Mouse (Mus musculus) kidney, adult 2 months (tissue): Measurements from ENCODE around the gene H2-T24. TPM values are rescaled to one million over a fixed set of nuclear protein-coding genes. Genes with fewer than 3 reads are reported as not detected.
A peak's percentile ranks its signal among the peaks of the same experiment; 100 is the strongest.

Source experiments
- DNase-seq: peaks from one replicate; pipeline ENCODE4 v3.0.0; 2021
- H3K27ac ChIP-seq: fragments of 200-500 bp; 2 replicates; pipeline ENCODE4 v1.5.1; 2012; ENCODE audit warnings: low read depth, low read length, control low read depth, inconsistent platforms; ENCODE audit not compliant: insufficient read depth
- H3K27me3 ChIP-seq: fragments of 200-500 bp; replicated peaks from 2 replicates; pipeline ENCODE4 v1.6.1; 2012; ENCODE audit warnings: mild to moderate bottlenecking, moderate library complexity, low read length, inconsistent platforms; ENCODE audit not compliant: control insufficient read depth, insufficient read depth
- H3K36me3 ChIP-seq: fragments of 200-500 bp; 2 replicates; pipeline ENCODE4 v1.6.1; 2012; ENCODE audit warnings: mild to moderate bottlenecking, moderate library complexity, low read length, inconsistent platforms; ENCODE audit not compliant: control insufficient read depth, insufficient read depth
- H3K4me1 ChIP-seq: fragments of 200-500 bp; 2 replicates; pipeline ENCODE4 v1.6.1; 2011; ENCODE audit warnings: low read length; ENCODE audit not compliant: control insufficient read depth, insufficient read depth
- H3K4me3 ChIP-seq: fragments of 200-500 bp; 2 replicates; pipeline ENCODE4 v1.5.1; 2011; ENCODE audit warnings: mild to moderate bottlenecking, low read depth, low read length, control low read depth; ENCODE audit not compliant: insufficient read depth
- CTCF ChIP-seq: fragments of 200-500 bp; conservative IDR thresholded peaks from 2 replicates; pipeline ENCODE4 v1.5.1; 2011; ENCODE audit warnings: low read depth, mild to moderate bottlenecking, control low read depth, low read length, moderate library complexity, mixed read lengths; ENCODE audit not compliant: insufficient read depth, insufficient read length
- POLR2A ChIP-seq: fragments of 200-500 bp; IDR thresholded peaks from one replicate; pipeline ENCODE4 v1.6.1; 2011; ENCODE audit warnings: low read depth, low read length, control low read depth
- WGBS: fragments of 180-500 bp; shearing (Covaris S2); methylation state at CpG from one replicate; pipeline ENCODE4 v1.1.7; 2018; 5-methylcytosine and 5-hydroxymethylcytosine counted together
- polyA plus RNA-seq: library from polyadenylated mRNA; depleted of rRNA; stranded (reverse); fragments of >200 nt; gene quantifications from 2 replicates; pipeline ENCODE4 v1.2.3, GENCODE M21; 2012

H2-T24 gene
- polyA plus RNA-seq, 1 experiment: 5.4 TPM

DNA sequence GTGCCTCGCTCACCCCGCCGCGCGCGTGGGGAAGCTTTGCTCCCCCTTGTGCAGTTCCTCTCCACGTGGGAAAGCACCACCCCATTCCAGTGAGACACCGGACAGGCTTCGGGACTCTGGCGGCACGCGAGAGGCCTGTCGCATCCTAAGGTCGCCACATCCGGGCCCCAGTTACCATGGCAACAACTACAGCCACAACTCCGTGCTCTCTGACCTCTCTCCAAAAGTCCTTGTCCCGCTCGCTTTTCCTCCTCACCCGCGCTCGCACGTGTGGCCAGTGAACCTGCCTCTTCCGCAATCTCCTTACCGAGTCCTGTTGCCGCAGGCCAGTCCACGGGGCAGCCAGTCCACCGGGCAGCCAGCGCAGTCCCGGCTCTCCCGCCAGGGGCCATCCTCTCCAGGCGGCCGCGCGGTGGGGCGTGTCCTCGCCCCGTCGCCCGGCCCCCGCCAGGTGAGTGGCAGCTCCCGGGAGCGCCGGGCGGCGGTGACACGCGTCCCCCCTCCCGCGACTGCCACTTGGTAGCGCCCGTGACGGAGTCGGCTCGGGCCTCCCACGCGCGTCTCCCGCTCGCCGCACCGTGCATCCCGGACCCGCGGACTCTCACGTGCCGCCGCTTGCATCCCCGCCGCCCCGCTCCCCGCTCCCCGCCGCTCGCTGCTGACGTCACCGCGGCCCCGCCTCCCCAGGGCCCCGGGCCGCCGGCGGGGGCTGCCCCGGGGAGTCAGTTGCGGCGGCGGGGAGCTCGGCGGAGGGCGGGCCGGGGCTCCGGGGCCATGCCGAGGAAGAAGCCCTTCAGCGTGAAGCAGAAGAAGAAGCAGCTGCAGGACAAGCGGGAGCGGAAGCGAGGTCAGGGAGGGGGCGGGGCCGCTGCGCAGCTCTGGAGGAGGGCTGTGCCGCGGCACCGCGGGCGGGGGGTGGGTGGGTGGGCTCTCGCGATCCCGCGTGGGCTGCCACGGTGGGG, 40.7 kb downstream of the H2-T24 start, which contains the start of the genes Gnl1 and Prr3:
TSS of gene Gnl1 (plus strand) at position 451 of the 962 bp plus-strand sequence.
TSS of gene Prr3 (minus strand) at position 836 of the 962 bp plus-strand sequence.
- H3K27me3 ChIP-seq: no peaks in the 10 kb centered on the region
- peaks cover 9% of the 10 kb centered on the region; the same call in 1 of the 2 replicates for H3K4me1 ChIP-seq
- WGBS: under 1% methylated on average over 103 of the region's 109 CpGs
- H3K4me3 ChIP-seq: peak within 1 kb of the TSS; percentile 72
- TF ChIP-seq CTCF (no peak), POLR2A (no peak)
- DNase-seq: peak; percentile 96
- H3K27ac ChIP-seq: peak within 1 kb of the TSS; percentile 72
- H3K36me3 ChIP-seq: no peaks in the 10 kb centered on the region

GRCm38 (mm10) chr17:35978811-35979400, 41.5 kb downstream of the H2-T24 start:
- Histone ChIP-seq H3K27me3 (no peaks in the 10 kb centered on the region), H3K36me3 (no peaks in the 10 kb centered on the region; the same call in 1 of the 2 replicates), H3K4me1 (peaks cover 9% of the 10 kb centered on the region; the same call in 1 of the 2 replicates), H3K27ac (peak overlapping the region; percentile 72), H3K4me3 (peak overlapping the region; percentile 72)
- TF ChIP-seq CTCF (no peak), POLR2A (no peak)
- WGBS: under 1% methylated on average over 41 of the region's 41 CpGs
- no peak for DNase-seq

- 0 out of 2 replicates have a peak, but pooled peaks cover 5% of the 10 kb centered on the region for H3K4me1 ChIP-seq
- no peaks in the 10 kb centered on the region for H3K27me3 ChIP-seq
- H3K36me3 ChIP-seq: no peaks in the 10 kb centered on the region; the same call in 1 of the 2 replicates
- H3K4me3 ChIP-seq: no peak overlapping the region
- no peak overlapping the region for H3K27ac ChIP-seq
- WGBS: 24% methylated on average over 1 of the region's 1 CpGs
- no peak for TF ChIP-seq POLR2A
- no peak for TF ChIP-seq CTCF
- no peak for DNase-seq
Observed at GRCm38 (mm10) chr17:35972131-35972530, 48.2 kb downstream of the H2-T24 start.

DNA sequence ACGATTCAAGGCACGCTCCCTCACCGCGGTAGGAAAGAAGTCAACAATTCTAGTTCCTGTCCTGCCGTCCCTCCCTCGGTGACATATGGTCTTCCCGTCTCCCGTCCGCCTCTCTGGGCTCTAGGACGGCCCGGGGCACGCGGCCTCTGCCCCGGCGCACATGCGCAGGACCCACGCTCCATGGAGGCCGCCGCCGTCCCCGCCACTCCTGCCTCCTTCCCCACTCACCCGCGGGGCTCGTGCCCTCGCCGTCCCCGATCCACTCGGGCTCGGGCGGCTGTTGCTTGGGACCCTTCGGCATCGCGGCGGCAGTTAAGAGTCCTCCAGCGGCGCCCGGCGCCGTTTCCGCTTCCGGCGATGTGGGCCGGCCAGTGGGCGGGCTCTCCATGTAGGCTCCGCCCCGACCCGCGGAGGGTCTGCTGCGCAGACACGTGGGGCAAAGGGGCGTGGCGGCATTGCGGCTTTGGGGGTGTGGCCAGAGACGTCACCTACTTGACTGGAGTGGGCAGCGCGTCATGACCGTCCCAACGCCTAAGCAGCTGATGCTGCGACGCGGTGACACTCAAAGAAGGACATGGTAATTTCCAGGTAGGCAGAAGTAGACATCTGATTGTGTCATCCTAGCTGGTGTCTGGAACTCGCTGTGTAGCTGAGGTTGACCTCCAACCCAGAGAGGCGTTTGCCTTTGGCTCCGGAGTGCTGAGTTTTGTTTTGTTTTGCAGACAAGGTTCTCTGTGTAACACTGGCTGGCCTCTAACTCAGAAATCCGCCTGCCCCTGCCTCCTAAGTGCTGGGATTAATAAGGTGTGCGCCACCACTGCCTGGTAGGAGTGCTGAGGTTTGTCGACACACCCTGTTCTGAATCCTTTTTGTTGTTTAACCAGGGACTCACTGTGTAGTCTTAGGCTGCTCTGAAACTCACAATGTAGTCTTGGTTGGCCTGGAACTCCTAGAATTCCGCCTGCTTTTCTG, 50.7 kb downstream of the H2-T24 start, which contains the start of gene Abcf1:
TSS of gene Abcf1 (minus strand) at position 344 of the 972 bp plus-strand sequence.
- H3K27me3 ChIP-seq: no peaks in the 10 kb centered on the region
- WGBS: under 1% methylated on average over 68 of the region's 68 CpGs
- H3K4me1 ChIP-seq: 0 out of 2 replicates have a peak, but pooled peaks cover 5% of the 10 kb centered on the region
- H3K4me3 ChIP-seq: peak within 1 kb of the TSS; percentile 91
- TF ChIP-seq CTCF (no peak), POLR2A (peak; percentile 20)
- peak within 1 kb of the TSS; percentile 86 for H3K27ac ChIP-seq
- H3K36me3 ChIP-seq: no peaks in the 10 kb centered on the region; the same call in 1 of the 2 replicates
- peak; percentile 99 for DNase-seq

DNA sequence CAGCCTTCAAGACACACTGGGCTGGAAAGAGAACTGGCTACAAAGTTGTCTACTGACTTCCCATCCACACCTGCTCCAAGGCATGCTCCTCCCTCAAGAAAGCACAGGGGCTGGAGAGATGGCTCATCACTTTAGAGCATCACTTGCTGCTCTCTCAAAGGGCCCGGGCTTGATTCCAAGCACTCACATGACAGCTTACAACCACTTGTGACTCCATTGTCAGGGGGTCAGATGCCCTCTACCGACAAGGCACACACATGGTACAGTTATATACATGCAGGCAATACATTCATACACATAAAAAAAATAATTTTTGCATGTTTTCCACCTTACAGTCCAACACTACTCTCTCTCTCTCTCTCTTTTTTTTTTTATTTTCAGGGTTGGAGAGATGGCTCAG, 52.7 kb downstream of the H2-T24 start:
- H3K36me3 ChIP-seq: no peaks in the 10 kb centered on the region
- no peak overlapping the region for H3K27ac ChIP-seq
- no peak for TF ChIP-seq CTCF
- TF ChIP-seq POLR2A: no peak
- H3K4me3 ChIP-seq: no peak overlapping the region
- H3K4me1 ChIP-seq: 0 out of 2 replicates have a peak, but pooled peaks cover 5% of the 10 kb centered on the region
- H3K27me3 ChIP-seq: no peaks in the 10 kb centered on the region
- WGBS: 68% methylated on average over 2 of the region's 2 CpGs
- no peak for DNase-seq

DNA sequence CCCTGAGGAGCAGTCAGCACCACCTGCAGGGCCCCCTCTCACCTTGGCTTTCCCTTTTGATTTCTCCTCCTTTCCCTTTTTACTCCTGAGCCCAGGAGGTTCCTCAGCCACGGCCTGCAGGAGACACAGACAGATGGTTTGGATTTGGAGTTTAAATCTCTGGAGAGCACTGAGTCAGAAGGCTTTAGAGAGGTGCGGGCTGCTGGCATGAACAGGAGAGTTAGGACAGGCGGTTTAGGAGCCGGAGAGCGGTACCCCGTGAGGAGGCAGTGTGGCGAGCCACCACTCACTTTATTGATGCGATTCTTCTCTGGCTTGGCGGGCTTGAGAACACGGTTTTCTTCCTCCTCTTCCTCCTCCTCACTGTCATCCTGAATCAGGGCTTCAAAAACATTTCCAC, 57.1 kb downstream of the H2-T24 start:
- Histone ChIP-seq H3K36me3 (peaks cover 2% of the 10 kb centered on the region; the same call in 1 of the 2 replicates), H3K4me3 (no peak overlapping the region), H3K4me1 (no peaks in the 10 kb centered on the region), H3K27ac (no peak overlapping the region), H3K27me3 (no peaks in the 10 kb centered on the region)
- DNase-seq: no peak
- 94% methylated on average over 10 of the region's 10 CpGs for WGBS
- TF ChIP-seq CTCF (no peak), POLR2A (no peak)
